Mouse (Mus musculus) MN1 (cell line): ENCODE measurements at regions not wholly inside any gene's neighbourhood (a gene's known extent, or its start where the extent isn't known, plus 50 kb on each side); places are given as distances from the start of the nearest gene placed in this dataset.

Source experiments
- DNase-seq: peaks from one replicate; pipeline ENCODE4 v3.0.0-alpha.2; 2016; ENCODE audit warnings: low spot score

GRCm38 (mm10) chr2:123486681-123487080 is 603.1 kb upstream of the Sema6d start:
- DNase-seq: no peak

GRCm38 (mm10) chr2:123506162-123506561 is 583.6 kb upstream of the Sema6d start:
- DNase-seq: no peak

GRCm38 (mm10) chr2:123507095-123507494 is 582.7 kb upstream of the Sema6d start:
- no peak for DNase-seq

- DNase-seq: no peak
Measured at GRCm38 (mm10) chr2:123528915-123529314, 560.9 kb upstream of the Sema6d start.

- peak; percentile 38 for DNase-seq
Measured at GRCm38 (mm10) chr2:123532946-123533791, 556.6 kb upstream of the Sema6d start.

- DNase-seq: no peak
Measured at GRCm38 (mm10) chr2:123551249-123551850, 538.4 kb upstream of the Sema6d start.

GRCm38 (mm10) chr2:123558123-123558650 is 531.6 kb upstream of the Sema6d start:
- no peak for DNase-seq
